Mouse (Mus musculus) neural tube, embryonic 14.5 days (tissue): ENCODE data around the gene Gabarapl2. TPM values are rescaled to one million over a fixed set of nuclear protein-coding genes. Genes with fewer than 3 reads are reported as not detected.
"Not testable (repeated sequence)": the region's sequence is repeated elsewhere in the genome, so short reads cannot be mapped to it uniquely, and the experiment has no call there.

ENCODE experiments used
- ATAC-seq: fragments of 200-750 bp; cut with Nextera tagmentation; 2 replicates; pipeline ENCODE4 v1.8.0; 2017; ENCODE audit warnings: low read depth, mild to moderate bottlenecking, moderate TSS enrichment, moderate library complexity
- H3K27ac ChIP-seq: fragments of 300-500 bp; sonication (generic); 2 replicates; pipeline ENCODE4 v1.5.1; 2014; ENCODE audit warnings: low read depth, mild to moderate bottlenecking, control low read depth, low read length, moderate library complexity, mixed read lengths
- H3K27me3 ChIP-seq: fragments of 300-500 bp; sonication (generic); 2 replicates; pipeline ENCODE4 v1.6.1; 2014; ENCODE audit warnings: low read length; ENCODE audit not compliant: control insufficient read depth, insufficient read depth
- H3K36me3 ChIP-seq: fragments of 300-500 bp; sonication (generic); 2 replicates; pipeline ENCODE4 v1.6.1; 2014; ENCODE audit warnings: low read length, mixed read lengths; ENCODE audit not compliant: control insufficient read depth, insufficient read depth
- H3K4me1 ChIP-seq: fragments of 300-500 bp; sonication (generic); 2 replicates; pipeline ENCODE4 v1.6.1; 2014; ENCODE audit warnings: low read length; ENCODE audit not compliant: control insufficient read depth, insufficient read depth
- H3K4me2 ChIP-seq: fragments of 300-500 bp; sonication (generic); 2 replicates; pipeline ENCODE4 v1.6.1; 2014; ENCODE audit warnings: mild to moderate bottlenecking, low read depth, low read length, control low read depth
- H3K4me3 ChIP-seq: fragments of 300-500 bp; sonication (generic); 2 replicates; pipeline ENCODE4 v1.5.1; 2014; ENCODE audit warnings: low read depth, low read length, control low read depth, mixed read lengths
- H3K9ac ChIP-seq: fragments of 300-500 bp; sonication (generic); replicated peaks from 2 replicates; pipeline ENCODE4 v1.6.1; 2014; ENCODE audit warnings: low read depth, mild to moderate bottlenecking, control low read depth, low read length, mixed read lengths
- H3K9me3 ChIP-seq: fragments of 300-500 bp; sonication (generic); 2 replicates; pipeline ENCODE4 v1.6.1; 2016; ENCODE audit warnings: low read length; ENCODE audit not compliant: control insufficient read depth
- WGBS: fragments of 180-500 bp; shearing (Covaris S2); extraction: QIAGEN DNeasy Blood & Tissue Kit; methylation state at CpG from one replicate; pipeline ENCODE4 v1.1.7; 2014; 5-methylcytosine and 5-hydroxymethylcytosine counted together
- polyA plus RNA-seq: library from polyadenylated mRNA; unstranded; fragments of >200 nt; fragmentation: Nextera tagmentation; extraction: Ambion mirVana; gene quantifications from 2 replicates; pipeline ENCODE4 v1.2.1, GENCODE M21; 2014

Gene Gabarapl2
- polyA plus RNA-seq, 1 experiment from 2014 or later: 486 TPM

DNA sequence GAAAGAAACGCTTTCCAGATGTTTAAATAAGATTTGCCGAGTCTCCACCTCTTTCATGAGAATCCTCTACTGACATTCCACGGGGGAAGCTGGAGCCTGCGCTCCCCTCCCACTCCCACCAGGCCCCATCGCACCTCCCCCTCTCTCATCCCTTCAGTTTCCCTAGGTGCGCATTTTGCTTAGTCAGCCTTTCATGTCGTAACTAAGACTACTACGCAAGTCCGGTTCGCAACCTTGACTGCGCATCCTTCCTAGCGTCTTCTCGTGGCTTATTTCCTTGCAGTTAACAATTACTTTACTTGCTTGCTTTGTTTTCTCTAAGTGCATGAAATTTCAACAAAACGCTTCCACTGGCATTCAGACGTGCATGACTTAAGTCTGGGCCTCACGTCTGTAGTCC is 8.8 kb upstream of the Gabarapl2 start:
- Histone ChIP-seq H3K27me3 (no peaks in the 10 kb centered on the region), H3K9ac (no peak overlapping the region), H3K4me3 (no peak overlapping the region), H3K27ac (no peak overlapping the region), H3K4me1 (peaks cover 5% of the 10 kb centered on the region; the same call in 1 of the 2 replicates), H3K4me2 (no peak overlapping the region), H3K9me3 (no peaks in the 10 kb centered on the region), H3K36me3 (no peaks in the 10 kb centered on the region)
- ATAC-seq: no peak
- 74% methylated on average over 16 of the region's 16 CpGs for WGBS

- Histone ChIP-seq H3K27me3 (no peaks in the 10 kb centered on the region), H3K4me1 (peaks cover 5% of the 10 kb centered on the region; the same call in 1 of the 2 replicates), H3K9me3 (no peaks in the 10 kb centered on the region), H3K4me3 (peak overlapping the region; percentile 81), H3K36me3 (no peaks in the 10 kb centered on the region), H3K27ac (peak overlapping the region; percentile 91), H3K4me2 (peak overlapping the region; percentile 86), H3K9ac (peak overlapping the region; percentile 76)
- peak; percentile 29; the same call in 1 of the 2 replicates for ATAC-seq
- WGBS: 26% methylated on average over 19 of the region's 19 CpGs
Measured at GRCm38 (mm10) chr8:111932580-111933336, 7.7 kb upstream of the Gabarapl2 start.

- H3K27me3 ChIP-seq: no peaks in the 10 kb centered on the region
- peaks cover 5% of the 10 kb centered on the region; the same call in 1 of the 2 replicates for H3K4me1 ChIP-seq
- H3K9me3 ChIP-seq: no peaks in the 10 kb centered on the region
- WGBS: under 1% methylated on average over 53 of the region's 53 CpGs
- peak within 1 kb of the TSS; percentile 91 for H3K27ac ChIP-seq
- H3K4me3 ChIP-seq: peak within 1 kb of the TSS; percentile 81
- peak within 1 kb of the TSS; percentile 86 for H3K4me2 ChIP-seq
- H3K36me3 ChIP-seq: no peaks in the 10 kb centered on the region
- peak; percentile 100 for ATAC-seq
- H3K9ac ChIP-seq: peak within 1 kb of the TSS; percentile 76
Measured at GRCm38 (mm10) chr8:111933348-111934076, 7.0 kb upstream of the Gabarapl2 start, which contains the start of gene Tmem231. Tmem231 (minus strand) TSS chr8:111933881.

GRCm38 (mm10) chr8:111934201-111934600 is 6.3 kb upstream of the Gabarapl2 start:
- 0 out of 2 replicates have a peak overlapping the region, but pooled peaks have one; percentile 86 for H3K4me2 ChIP-seq
- no peak for ATAC-seq
- H3K4me3 ChIP-seq: no peak overlapping the region
- H3K9ac ChIP-seq: no peak overlapping the region
- peaks cover 5% of the 10 kb centered on the region; the same call in 1 of the 2 replicates for H3K4me1 ChIP-seq
- no peaks in the 10 kb centered on the region for H3K36me3 ChIP-seq
- WGBS: 89% methylated on average over 2 of the region's 2 CpGs
- no peaks in the 10 kb centered on the region for H3K27me3 ChIP-seq
- no peak overlapping the region for H3K27ac ChIP-seq
- no peaks in the 10 kb centered on the region for H3K9me3 ChIP-seq

DNA sequence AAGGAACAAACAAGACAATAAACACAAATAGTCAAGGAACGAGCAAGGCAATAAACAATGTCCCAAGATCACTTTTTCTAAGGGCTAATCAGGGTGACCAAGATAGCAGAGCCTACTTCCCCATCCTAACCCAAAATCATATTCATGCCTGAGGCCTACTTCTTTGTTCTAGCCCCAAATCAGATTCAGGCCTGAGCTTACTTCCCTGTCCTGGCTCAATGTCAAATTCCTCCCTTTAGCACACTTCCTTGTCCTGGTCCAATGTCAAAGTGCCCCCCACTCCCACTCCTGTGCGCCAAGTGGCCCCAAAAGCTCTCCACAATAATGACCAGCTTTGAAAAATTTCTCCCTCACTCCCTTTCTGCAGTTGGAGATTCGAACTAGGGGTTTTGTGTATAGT is 3.3 kb upstream of the Gabarapl2 start:
- Histone ChIP-seq H3K27me3 (no peaks in the 10 kb centered on the region), H3K9me3 (no peaks in the 10 kb centered on the region), H3K9ac (no peak overlapping the region), H3K27ac (no peak overlapping the region), H3K36me3 (peaks cover 3% of the 10 kb centered on the region; the same call in 1 of the 2 replicates), H3K4me3 (no peak overlapping the region), H3K4me1 (peaks cover 19% of the 10 kb centered on the region), H3K4me2 (no peak overlapping the region)
- ATAC-seq: no peak
- 78% methylated on average over 3 of the region's 3 CpGs for WGBS

DNA sequence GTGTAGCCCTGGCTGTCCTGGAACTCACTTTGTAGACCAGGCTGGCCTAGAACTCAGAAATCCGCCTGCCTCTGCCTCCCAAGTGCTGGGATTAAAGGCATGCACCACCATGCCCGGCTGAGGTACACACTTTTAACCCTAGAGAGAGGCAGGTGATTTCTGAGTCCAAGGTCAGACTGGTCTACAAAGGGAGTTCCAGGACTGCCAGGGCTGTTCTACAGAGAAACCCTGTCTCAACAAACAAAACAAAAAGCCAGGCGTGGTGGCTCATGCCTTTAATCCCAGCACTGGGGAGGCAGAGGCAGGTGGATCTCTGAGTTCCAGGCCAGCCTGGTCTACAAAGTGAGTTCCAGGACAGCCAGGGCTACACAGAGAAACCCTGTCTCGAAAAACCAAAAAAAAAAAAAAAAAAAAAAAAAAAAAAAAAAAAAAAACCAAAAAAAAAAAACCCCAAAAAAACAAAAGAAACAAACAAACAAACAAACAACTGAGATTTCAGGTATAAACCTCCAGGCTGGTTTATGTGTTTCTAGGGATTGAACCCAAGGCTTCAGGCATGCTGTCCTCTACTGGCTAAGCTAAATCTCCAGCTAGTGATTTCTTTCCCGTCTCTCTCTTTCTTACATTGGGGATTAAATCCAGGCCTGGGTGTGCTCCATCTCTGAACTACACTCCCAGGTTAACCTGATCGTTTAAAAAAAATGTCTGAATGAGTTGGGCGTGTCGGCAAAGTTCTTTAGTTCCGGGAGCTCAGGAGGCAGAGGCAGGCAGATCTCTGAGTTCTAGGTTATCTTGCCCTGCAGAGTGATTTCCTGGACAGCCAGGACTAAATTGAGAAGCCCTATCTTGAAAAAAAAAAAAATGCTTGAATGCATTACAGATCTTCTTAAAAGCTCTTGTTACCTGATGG is 2.2 kb upstream of the Gabarapl2 start:
- H3K4me1 ChIP-seq: peaks cover 14% of the 10 kb centered on the region
- 87% methylated on average over 9 of the region's 9 CpGs for WGBS

GRCm38 (mm10) chr8:111939516-111940142 is 874 bp upstream of the Gabarapl2 start:
- no peaks in the 10 kb centered on the region for H3K9me3 ChIP-seq
- peaks cover 14% of the 10 kb centered on the region for H3K4me1 ChIP-seq
- ATAC-seq: peak; percentile 47; the same call in 1 of the 2 replicates
- peak overlapping the region; percentile 99 for H3K4me2 ChIP-seq
- peak overlapping the region; percentile 93 for H3K4me3 ChIP-seq
- WGBS: 11% methylated on average over 10 of the region's 10 CpGs
- peak overlapping the region; percentile 58; the same call in 1 of the 2 replicates for H3K27ac ChIP-seq
- H3K27me3 ChIP-seq: no peaks in the 10 kb centered on the region
- no peak overlapping the region for H3K9ac ChIP-seq
- peaks cover 7% of the 10 kb centered on the region; the same call in 1 of the 2 replicates for H3K36me3 ChIP-seq

More for the DNA sequence above, 2.2 kb upstream of the Gabarapl2 start:
- not testable (repeated sequence) for H3K4me2 ChIP-seq, ATAC-seq, H3K36me3 ChIP-seq, H3K4me3 ChIP-seq, H3K9ac ChIP-seq, H3K27ac ChIP-seq, H3K27me3 ChIP-seq, H3K9me3 ChIP-seq

DNA sequence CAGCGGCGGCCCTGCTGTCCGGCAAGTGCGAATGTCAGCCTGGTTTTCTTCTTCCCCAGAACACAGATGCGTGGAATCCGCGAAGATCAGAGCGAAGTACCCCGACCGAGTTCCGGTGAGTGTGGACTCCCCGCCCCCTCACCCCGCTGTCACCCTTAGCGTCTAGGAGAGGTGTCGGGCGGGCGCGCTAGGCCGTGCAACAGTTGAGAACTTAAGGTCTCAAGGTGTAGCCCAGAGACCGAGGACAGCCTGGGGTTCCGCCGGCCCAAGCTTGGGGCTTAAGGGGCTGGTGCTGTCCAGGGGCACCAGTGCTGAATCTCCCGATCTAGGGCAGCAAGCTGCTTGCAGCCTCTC is 575 bp downstream of the Gabarapl2 start:
- H3K4me1 ChIP-seq: peaks cover 14% of the 10 kb centered on the region
- WGBS: under 1% methylated on average over 23 of the region's 23 CpGs
- H3K9ac ChIP-seq: peak overlapping the region; percentile 80
- peak overlapping the region; percentile 55; the same call in 1 of the 2 replicates for H3K27ac ChIP-seq
- ATAC-seq: peak; percentile 33; the same call in 1 of the 2 replicates
- H3K9me3 ChIP-seq: no peaks in the 10 kb centered on the region
- H3K36me3 ChIP-seq: peaks cover 7% of the 10 kb centered on the region; the same call in 1 of the 2 replicates
- no peaks in the 10 kb centered on the region for H3K27me3 ChIP-seq
- peak overlapping the region; percentile 99 for H3K4me2 ChIP-seq
- H3K4me3 ChIP-seq: peak overlapping the region; percentile 93
